Mouse (Mus musculus) cerebellum, adult 2 months (tissue): Measurements from ENCODE around the gene Dusp7.

Experiments
- CTCF ChIP-seq: fragments of 200-500 bp; IDR thresholded peaks from 2 replicates; pipeline ENCODE4 v1.5.1; 2011; ENCODE audit warnings: low read depth, mild to moderate bottlenecking, control low read depth, low read length, moderate library complexity, borderline replicate concordance; ENCODE audit not compliant: insufficient read depth
- POLR2A ChIP-seq: fragments of 200-500 bp; IDR thresholded peaks from 2 replicates; pipeline ENCODE4 v1.6.1; 2011; ENCODE audit warnings: low read length, control low read depth, borderline replicate concordance; ENCODE audit not compliant: insufficient read depth

- TF ChIP-seq POLR2A (no peak), CTCF (no peak)
Observed at GRCm38 (mm10) chr9:106359297-106359696, 9.1 kb upstream of the Dusp7 start.
